ENCODE assay signal across 13 mouse cellular contexts in the genomic region with DNA sequence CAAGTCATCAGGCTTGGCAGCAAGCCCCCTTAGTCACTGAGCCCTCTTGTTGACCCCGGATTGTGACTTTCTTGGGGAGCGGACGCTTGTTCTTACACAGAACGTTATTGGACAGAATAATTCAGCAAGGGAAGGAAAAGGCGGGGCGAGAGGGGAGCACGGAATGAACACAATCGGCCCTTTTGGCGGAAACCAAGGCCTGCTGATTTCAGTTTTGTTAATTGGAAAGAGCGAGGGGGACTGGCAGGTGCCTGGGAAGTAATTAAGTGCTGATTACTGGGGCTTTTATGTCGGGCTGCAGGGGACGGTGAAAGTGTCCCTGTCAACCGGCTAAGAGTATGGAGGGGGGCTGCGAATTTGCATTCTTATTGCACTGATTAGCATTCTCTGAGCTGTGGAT. TPM values are rescaled to one million over a fixed set of nuclear protein-coding genes. Genes with fewer than 3 reads are reported as not detected.
DNase-seq lines count a peak whose midpoint lies in the region; ATAC-seq and TF ChIP-seq lines count a peak whose summit lies in the region.
"Had no signal": no experiment of that assay in that cellular context is flagged by ENCODE, and none has a peak within 500 bp of the region (broad histone marks: within the 10 kb centered on the region; RNA-seq: fewer than 3 reads in every experiment).

No protein-coding gene starts in this region.

- TF ChIP-seq CTCF in forebrain, postnatal 0 days (IDR thresholded peaks at IDR 0.05; ENCODE audit: low read depth): no peak
- TF ChIP-seq CTCF in layer of hippocampus, adult 2 months (conservative IDR thresholded peaks at IDR 0.05): no peak

- no peaks in the 10 kb centered on the region for H3K27me3 ChIP-seq in forebrain, postnatal 0 days (ENCODE audit: insufficient read depth, low read length)
- peaks cover 4% of the 10 kb centered on the region; the same call in 1 of the 2 replicates for H3K27me3 ChIP-seq in neural tube, embryonic 12.5 days (replicated peaks)
- H3K27me3 ChIP-seq: Patski; stomach, embryonic 15.5 days had no signal

- WGBS in forebrain, postnatal 0 days: 8% methylated on average over 14 of the region's 14 CpGs
- 9% methylated on average over 14 of the region's 14 CpGs for WGBS in neural tube, embryonic 12.5 days

- 0 out of 2 replicates have a peak, but pooled peaks cover 8% of the 10 kb centered on the region for H3K4me1 ChIP-seq in forebrain, postnatal 0 days (ENCODE audit: insufficient read depth)
- peaks cover 19% of the 10 kb centered on the region for H3K4me1 ChIP-seq in neural tube, embryonic 12.5 days
- H3K4me1 ChIP-seq: stomach, embryonic 15.5 days had no signal

- peak; percentile 80 for ATAC-seq in forebrain, postnatal 0 days
- peak; percentile 75 for ATAC-seq in neural tube, embryonic 12.5 days (ENCODE audit: low FRiP score, low read depth)
- no peak for ATAC-seq in CD4-positive, CD25-positive, alpha-beta regulatory T cell, adult 4 months
- ATAC-seq: Patski had no signal

- DNase-seq in lung, adult 18-20 months: peak; percentile 11 to 38
- no peak for DNase-seq in lung, postnatal 14 days
- DNase-seq in embryo, embryonic 11 days: peak; percentile 47
- no peak for DNase-seq in forebrain, postnatal 0 days
- no peak for DNase-seq in layer of hippocampus, adult 2 months (ENCODE audit: low spot score in 2 of 2)
- DNase-seq: cerebellum, postnatal 36 days; gastrocnemius, adult 2 months had no signal

- H3K9ac ChIP-seq in forebrain, postnatal 0 days: no peak overlapping the region
- H3K9ac ChIP-seq in neural tube, embryonic 12.5 days: no peak overlapping the region
- H3K9ac ChIP-seq: stomach, embryonic 15.5 days had no signal

- no peak overlapping the region for H3K27ac ChIP-seq in forebrain, postnatal 0 days (ENCODE audit: low read depth, low read length)
- 0 out of 2 replicates have a peak overlapping the region, but pooled peaks have one; percentile 20 for H3K27ac ChIP-seq in neural tube, embryonic 12.5 days
- H3K27ac ChIP-seq in layer of hippocampus, adult 2 months: no peak overlapping the region
- H3K27ac ChIP-seq: gastrocnemius, adult 2 months; limb, embryonic 10.5 days; stomach, embryonic 15.5 days had no signal

- H3K36me3 ChIP-seq in forebrain, postnatal 0 days (ENCODE audit: insufficient read depth): no peaks in the 10 kb centered on the region
- H3K36me3 ChIP-seq in neural tube, embryonic 12.5 days: no peaks in the 10 kb centered on the region
- H3K36me3 ChIP-seq: limb, embryonic 10.5 days; stomach, embryonic 15.5 days had no signal

- peak overlapping the region; percentile 23 for H3K4me2 ChIP-seq in forebrain, postnatal 0 days (ENCODE audit: low read depth)
- H3K4me2 ChIP-seq in neural tube, embryonic 12.5 days (replicated peaks): peak overlapping the region; percentile 16; the same call in 1 of the 2 replicates
- H3K4me2 ChIP-seq: stomach, embryonic 15.5 days had no signal

- H3K9me3 ChIP-seq in forebrain, postnatal 0 days (ENCODE audit: low read length): no peaks in the 10 kb centered on the region
- no peaks in the 10 kb centered on the region for H3K9me3 ChIP-seq in neural tube, embryonic 12.5 days
- H3K9me3 ChIP-seq: limb, embryonic 10.5 days; stomach, embryonic 15.5 days had no signal

- H3K4me3 ChIP-seq in forebrain, postnatal 0 days (ENCODE audit: low read depth, low read length): no peak overlapping the region
- H3K4me3 ChIP-seq in neural tube, embryonic 12.5 days: no peak overlapping the region
- H3K4me3 ChIP-seq in layer of hippocampus, adult 2 months: no peak overlapping the region
- H3K4me3 ChIP-seq: gastrocnemius, adult 2 months; limb, embryonic 10.5 days; stomach, embryonic 15.5 days had no signal

RNA-seq across cellular contexts. Expression of a gene that starts 55.7 kb away (rescaled TPM):
- total RNA-seq in forebrain, postnatal 0 days (2014; rRNA removed): 15.0 and 44.3 TPM in 2 replicates
- polyA plus RNA-seq in forebrain, postnatal 0 days (2015; fragmentation: Nextera tagmentation; extraction: Ambion mirVana): 292 and 386 TPM in 2 replicates
- polyA plus RNA-seq in neural tube, embryonic 12.5 days (2016; fragmentation: Nextera tagmentation; extraction: Ambion mirVana): 324 and 361 TPM in 2 replicates
- total RNA-seq in layer of hippocampus, adult 2 months (2021): 10 to 100 TPM; 25.5 to 28.0 TPM
- polyA plus RNA-seq in CD4-positive, CD25-positive, alpha-beta regulatory T cell, adult 4 months (2017; shearing (Covaris generic)): 1,000 to 10,000 TPM; 2,534 to 6,238 TPM

RNA-seq across cellular contexts. Expression of a gene that starts 59.8 kb away (rescaled TPM):
- 19.2 and 22.4 TPM in 2 replicates for total RNA-seq in forebrain, postnatal 0 days (2014; rRNA removed)
- polyA plus RNA-seq in forebrain, postnatal 0 days (2015; fragmentation: Nextera tagmentation; extraction: Ambion mirVana): 2.8 and 3.0 TPM in 2 replicates
- polyA plus RNA-seq in neural tube, embryonic 12.5 days (2016; fragmentation: Nextera tagmentation; extraction: Ambion mirVana): 3.2 and 3.5 TPM in 2 replicates
- 10 to 100 TPM; 19.0 to 19.5 TPM for total RNA-seq in layer of hippocampus, adult 2 months (2021)
- polyA plus RNA-seq in CD4-positive, CD25-positive, alpha-beta regulatory T cell, adult 4 months (2017; shearing (Covaris generic)): not detected
- total RNA-seq: megakaryocyte, adult 5-6 weeks had no signal

Comparison
In these comparisons a context has a peak if more than half of its experiments do, and no peak if none do; other contexts are left out.
1. DNase-seq: peak in lung, adult 18-20 months (2 of 2) and embryo, embryonic 11 days (single experiment); none in lung, postnatal 14 days (single experiment), forebrain, postnatal 0 days (single experiment) and layer of hippocampus, adult 2 months (0 of 2).